Mouse (Mus musculus) heart, embryonic 10.5 days (tissue): Measurements from ENCODE around the gene Olfr653. TPM values are rescaled to one million over a fixed set of nuclear protein-coding genes. Genes with fewer than 3 reads are reported as not detected.

Experiments
- polyA plus RNA-seq: library from polyadenylated mRNA; unstranded; fragments of >200 nt; fragmentation: Nextera tagmentation; extraction: Ambion mirVana; gene quantifications from 2 replicates; pipeline ENCODE4 v1.2.1, GENCODE M21; 2016

Olfr653 gene
- polyA plus RNA-seq, 1 experiment from 2014 or later: not detected

Other genes starting within 250 kb of the Olfr653 start
- gene Trim34b, start 247.8 kb upstream of the Olfr653 start, polyA plus RNA-seq: 0.09 TPM in 1 of 2 replicates, not detected in the other
- gene Trim12c, start 224.0 kb upstream of the Olfr653 start, polyA plus RNA-seq: 1.2 and 1.6 TPM in 2 replicates
- gene Trim30b, start 207.4 kb upstream of the Olfr653 start, polyA plus RNA-seq: not detected in 2 replicates
- gene Trim30c, start 176.5 kb upstream of the Olfr653 start, polyA plus RNA-seq: not detected in 2 replicates
- 0.44 and 0.59 TPM in 2 replicates for gene Trim30a, start 112.1 kb upstream of the Olfr653 start, polyA plus RNA-seq
- 0.09 and 0.13 TPM in 2 replicates for gene Trim30d, start 69.5 kb upstream of the Olfr653 start, polyA plus RNA-seq
- not detected in 2 replicates for gene Olfr651, start 27.2 kb upstream of the Olfr653 start, polyA plus RNA-seq
- gene Olfr652, start 16.4 kb upstream of the Olfr653 start, polyA plus RNA-seq: not detected in 2 replicates
- gene Olfr654, start 9.7 kb downstream of the Olfr653 start, polyA plus RNA-seq: not detected in 2 replicates
- 0.07 TPM in 1 of 2 replicates, not detected in the other for gene Olfr655, start 24.5 kb downstream of the Olfr653 start, polyA plus RNA-seq
- gene Olfr656, start 36.6 kb downstream of the Olfr653 start, polyA plus RNA-seq: not detected in 2 replicates
- gene Olfr657, start 47.5 kb downstream of the Olfr653 start, polyA plus RNA-seq: not detected in 2 replicates
- gene Olfr658, start 70.0 kb downstream of the Olfr653 start, polyA plus RNA-seq: not detected in 2 replicates
- gene Olfr659, start 89.4 kb downstream of the Olfr653 start, polyA plus RNA-seq: not detected in 2 replicates
- not detected in 2 replicates for gene Olfr661, start 109.2 kb downstream of the Olfr653 start, polyA plus RNA-seq
- gene Usp17le, start 200.2 kb downstream of the Olfr653 start, polyA plus RNA-seq: not detected in 2 replicates